Mouse (Mus musculus): ENCODE data around the gene Map3k5. TPM values are rescaled to one million over a fixed set of nuclear protein-coding genes. Genes with fewer than 3 reads are reported as not detected.
"Not testable (repeated sequence)": the region's sequence is repeated elsewhere in the genome, so short reads cannot be mapped to it uniquely, and the experiment has no call there.

Gene Map3k5
- polyA plus RNA-seq, 1 experiment: 9.5 TPM

- no peak for DNase-seq
- peaks cover 15% of the 10 kb centered on the region for H3K4me1 ChIP-seq (ENCODE audit: control insufficient read depth, insufficient read depth, low read length)
- TF ChIP-seq CTCF (IDR thresholded peaks at IDR 0.05; ENCODE audit: insufficient read depth, low read length) (no peak), POLR2A (IDR thresholded peaks at IDR 0.05; ENCODE audit: borderline replicate concordance, extremely low read depth, low read depth, low read length) (no peak)
- H3K4me3 ChIP-seq (replicated peaks; ENCODE audit: extremely low read depth, low read depth, low read length): no peak overlapping the region
- WGBS: 52% methylated on average over 3 of the region's 3 CpGs
Measured at GRCm38 (mm10) chr10:19954572-19954971, 20.3 kb downstream of the Map3k5 start.

GRCm38 (mm10) chr10:19955817-19956216 lies 21.5 kb downstream of the Map3k5 start:
- TF ChIP-seq POLR2A (IDR thresholded peaks at IDR 0.05; ENCODE audit: borderline replicate concordance, extremely low read depth, low read depth, low read length) (no peak), CTCF (IDR thresholded peaks at IDR 0.05; ENCODE audit: insufficient read depth, low read length) (no peak)
- peaks cover 15% of the 10 kb centered on the region for H3K4me1 ChIP-seq (ENCODE audit: control insufficient read depth, insufficient read depth, low read length)
- no peak for DNase-seq
- H3K4me3 ChIP-seq (replicated peaks; ENCODE audit: extremely low read depth, low read depth, low read length): no peak overlapping the region
- WGBS: 63% methylated on average over 6 of the region's 6 CpGs

GRCm38 (mm10) chr10:19956745-19957144 lies 22.5 kb downstream of the Map3k5 start:
- TF ChIP-seq POLR2A (IDR thresholded peaks at IDR 0.05; ENCODE audit: borderline replicate concordance, extremely low read depth, low read depth, low read length) (no peak), CTCF (IDR thresholded peaks at IDR 0.05; ENCODE audit: insufficient read depth, low read length) (no peak)

GRCm38 (mm10) chr10:19960831-19961380 lies 26.6 kb downstream of the Map3k5 start:
- DNase-seq: no peak
- 58% methylated on average over 6 of the region's 6 CpGs for WGBS
- Histone ChIP-seq H3K4me3 (replicated peaks; ENCODE audit: extremely low read depth, low read depth, low read length) (no peak overlapping the region), H3K4me1 (ENCODE audit: control insufficient read depth, insufficient read depth, low read length) (peaks cover 10% of the 10 kb centered on the region)
- TF ChIP-seq POLR2A (IDR thresholded peaks at IDR 0.05; ENCODE audit: borderline replicate concordance, extremely low read depth, low read depth, low read length): no peak

More at GRCm38 (mm10) chr10:19956745-19957144, 22.5 kb downstream of the Map3k5 start:
- Histone ChIP-seq H3K4me1 (ENCODE audit: control insufficient read depth, insufficient read depth, low read length) (peaks cover 15% of the 10 kb centered on the region), H3K4me3 (replicated peaks; ENCODE audit: extremely low read depth, low read depth, low read length) (no peak overlapping the region)
- WGBS: 29% methylated on average over 6 of the region's 6 CpGs
- peak; percentile 67 for DNase-seq

- DNase-seq: no peak
- WGBS: 60% methylated on average over 4 of the region's 4 CpGs
- peaks cover 8% of the 10 kb centered on the region for H3K4me1 ChIP-seq (ENCODE audit: control insufficient read depth, insufficient read depth, low read length)
- no peak overlapping the region for H3K4me3 ChIP-seq (replicated peaks; ENCODE audit: extremely low read depth, low read depth, low read length)
- no peak for TF ChIP-seq POLR2A (IDR thresholded peaks at IDR 0.05; ENCODE audit: borderline replicate concordance, extremely low read depth, low read depth, low read length)
- TF ChIP-seq CTCF (IDR thresholded peaks at IDR 0.05; ENCODE audit: insufficient read depth, low read length): no peak
Measured at GRCm38 (mm10) chr10:19962746-19963145, 28.5 kb downstream of the Map3k5 start.

- no peak for TF ChIP-seq POLR2A (IDR thresholded peaks at IDR 0.05; ENCODE audit: borderline replicate concordance, extremely low read depth, low read depth, low read length)
- TF ChIP-seq CTCF (IDR thresholded peaks at IDR 0.05; ENCODE audit: insufficient read depth, low read length): no peak
- DNase-seq: no peak
- Histone ChIP-seq H3K4me3 (replicated peaks; ENCODE audit: extremely low read depth, low read depth, low read length) (no peak overlapping the region), H3K4me1 (ENCODE audit: control insufficient read depth, insufficient read depth, low read length) (peaks cover 8% of the 10 kb centered on the region)
- 55% methylated on average over 1 of the region's 1 CpGs for WGBS
Measured at GRCm38 (mm10) chr10:19963206-19963605, 28.9 kb downstream of the Map3k5 start.

DNA sequence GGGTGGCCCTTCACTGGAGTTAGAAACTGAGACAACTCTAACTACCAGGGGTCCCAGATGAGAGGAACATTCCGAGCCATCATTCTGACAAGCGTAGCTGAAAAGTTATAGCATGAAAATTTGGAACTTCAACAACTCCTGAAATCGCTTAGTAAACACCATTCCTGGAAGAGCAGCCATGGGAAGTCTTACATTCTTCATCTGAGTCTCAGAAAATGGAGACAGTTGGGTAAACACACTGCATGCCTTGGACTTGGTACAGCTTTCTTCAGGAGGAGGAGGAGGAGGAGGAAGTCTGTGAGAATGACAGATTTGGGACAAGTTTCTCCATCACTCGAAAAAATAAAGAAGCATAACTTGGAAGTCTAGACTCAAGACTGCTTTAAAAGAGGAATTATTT lies 29.8 kb downstream of the Map3k5 start:
- WGBS: 49% methylated on average over 4 of the region's 4 CpGs
- TF ChIP-seq POLR2A (IDR thresholded peaks at IDR 0.05; ENCODE audit: borderline replicate concordance, extremely low read depth, low read depth, low read length) (no peak), CTCF (IDR thresholded peaks at IDR 0.05; ENCODE audit: insufficient read depth, low read length) (no peak)
- peaks cover 8% of the 10 kb centered on the region for H3K4me1 ChIP-seq (ENCODE audit: control insufficient read depth, insufficient read depth, low read length)
- no peak for DNase-seq
- H3K4me3 ChIP-seq (replicated peaks; ENCODE audit: extremely low read depth, low read depth, low read length): no peak overlapping the region

GRCm38 (mm10) chr10:19966597-19966996 lies 32.3 kb downstream of the Map3k5 start:
- no peak for DNase-seq
- WGBS: 65% methylated on average over 6 of the region's 6 CpGs
- Histone ChIP-seq H3K4me3 (replicated peaks; ENCODE audit: extremely low read depth, low read depth, low read length) (no peak overlapping the region), H3K4me1 (ENCODE audit: control insufficient read depth, insufficient read depth, low read length) (peaks cover 11% of the 10 kb centered on the region)
- TF ChIP-seq CTCF (IDR thresholded peaks at IDR 0.05; ENCODE audit: insufficient read depth, low read length): no peak
- no peak for TF ChIP-seq POLR2A (IDR thresholded peaks at IDR 0.05; ENCODE audit: borderline replicate concordance, extremely low read depth, low read depth, low read length)

DNA sequence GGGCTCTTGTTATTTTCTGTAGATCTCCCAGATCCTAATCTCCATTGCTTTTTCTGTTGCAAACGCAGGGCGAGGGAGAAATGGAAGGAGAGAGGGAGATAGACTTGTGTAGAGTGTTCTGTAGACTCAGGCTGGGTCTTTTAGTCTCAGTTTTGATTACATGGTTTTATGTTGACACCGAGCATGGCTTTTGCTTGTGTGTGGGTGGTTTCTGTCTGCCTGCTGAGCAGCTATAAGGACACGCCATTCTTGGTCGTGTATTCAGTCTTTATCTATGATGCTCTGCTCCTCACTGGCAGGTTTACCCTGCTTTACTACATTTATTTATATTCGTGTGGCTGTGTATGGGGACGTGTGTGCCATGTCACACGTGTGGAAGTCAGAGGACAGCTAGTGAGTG lies 34.2 kb downstream of the Map3k5 start:
- 82% methylated on average over 8 of the region's 8 CpGs for WGBS
- TF ChIP-seq CTCF (IDR thresholded peaks at IDR 0.05; ENCODE audit: insufficient read depth, low read length): no peak
- no peak for TF ChIP-seq POLR2A (IDR thresholded peaks at IDR 0.05; ENCODE audit: borderline replicate concordance, extremely low read depth, low read depth, low read length)
- no peak for DNase-seq
- Histone ChIP-seq H3K4me1 (ENCODE audit: control insufficient read depth, insufficient read depth, low read length) (peaks cover 11% of the 10 kb centered on the region), H3K4me3 (replicated peaks; ENCODE audit: extremely low read depth, low read depth, low read length) (no peak overlapping the region)

DNA sequence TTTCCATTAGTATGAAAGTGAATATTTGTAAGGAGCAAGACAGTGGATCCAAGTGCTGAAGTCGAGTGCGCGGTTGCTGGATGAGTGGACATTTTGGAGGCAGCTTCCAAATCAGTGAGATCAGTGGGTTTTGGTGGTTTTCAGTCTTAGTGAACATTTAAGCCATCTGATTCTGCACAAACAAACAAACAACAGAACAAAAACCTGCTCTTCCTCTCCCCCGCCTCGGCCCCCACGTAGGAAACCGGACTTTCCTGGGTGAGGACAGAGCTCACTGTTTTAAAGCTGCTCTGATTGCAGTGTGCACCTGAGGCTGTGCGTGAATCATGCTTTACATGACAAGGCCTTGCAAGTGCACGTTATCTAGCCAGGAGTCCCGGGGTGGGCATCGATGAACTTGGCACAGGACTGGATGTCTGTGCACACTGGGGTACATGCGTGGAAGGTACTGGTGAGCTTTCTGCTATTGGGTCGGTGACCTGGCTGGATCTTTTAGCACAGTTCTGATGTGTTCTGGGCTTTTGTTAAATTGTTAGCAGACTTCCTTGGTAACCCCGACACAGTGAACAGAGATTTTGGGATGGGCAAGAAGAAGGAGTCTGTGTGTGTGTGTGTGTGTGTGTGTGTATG lies 35.7 kb downstream of the Map3k5 start:
- TF ChIP-seq CTCF (IDR thresholded peaks at IDR 0.05; ENCODE audit: insufficient read depth, low read length): no peak
- TF ChIP-seq POLR2A (IDR thresholded peaks at IDR 0.05; ENCODE audit: borderline replicate concordance, extremely low read depth, low read depth, low read length): no peak
- Histone ChIP-seq H3K4me1 (ENCODE audit: control insufficient read depth, insufficient read depth, low read length) (peaks cover 7% of the 10 kb centered on the region), H3K4me3 (replicated peaks; ENCODE audit: extremely low read depth, low read depth, low read length) (no peak overlapping the region)
- no peak for DNase-seq
- 80% methylated on average over 14 of the region's 14 CpGs for WGBS

DNA sequence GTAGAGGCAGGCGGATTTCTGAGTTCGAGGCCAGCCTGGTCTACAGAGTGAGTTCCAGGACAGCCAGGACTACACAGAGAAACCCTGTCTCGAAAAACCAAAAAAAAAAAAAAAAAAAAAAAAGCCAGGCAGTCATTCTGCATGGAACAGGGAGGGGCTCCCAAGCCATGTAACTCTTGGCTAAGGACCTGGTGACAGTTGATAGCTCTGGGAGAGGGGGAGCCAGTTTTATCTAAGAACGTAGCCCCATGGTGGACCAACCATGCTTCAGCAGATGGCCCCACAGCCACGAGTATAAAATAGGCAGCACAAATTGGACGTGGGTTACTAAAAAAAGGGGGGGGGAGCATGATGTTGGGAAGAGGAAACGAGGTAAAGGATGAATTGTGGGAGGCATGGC lies 37.2 kb downstream of the Map3k5 start:
- H3K4me3 ChIP-seq (replicated peaks; ENCODE audit: extremely low read depth, low read depth, low read length); H3K4me1 ChIP-seq (ENCODE audit: control insufficient read depth, insufficient read depth, low read length); DNase-seq: not testable (repeated sequence)
- 70% methylated on average over 7 of the region's 7 CpGs for WGBS

Data from lung, adult 2 months (tissue).